Mouse (Mus musculus) heart, postnatal 14 days (tissue): ENCODE data around the gene Ubtf. TPM values are rescaled to one million over a fixed set of nuclear protein-coding genes. Genes with fewer than 3 reads are reported as not detected.

Experiments
- DNase-seq, 2 experiments: peaks; one replicate each; pipeline ENCODE4 v3.0.0; 2021 to 2022
- intact Hi-C: fragments of 180-260 bp; cut with DNase I; formaldehyde crosslinking; loops from one replicate; pipeline ENCODE4 v1.15.1; 2025
- total RNA-seq, 2 experiments: library from RNA; stranded (reverse); gene quantifications; 2 replicates each; pipeline ENCODE4 v1.2.3; 2021

Ubtf gene
- total RNA-seq, 2 experiments from 2014 or later: 60.1 to 69.7 TPM

DNA sequence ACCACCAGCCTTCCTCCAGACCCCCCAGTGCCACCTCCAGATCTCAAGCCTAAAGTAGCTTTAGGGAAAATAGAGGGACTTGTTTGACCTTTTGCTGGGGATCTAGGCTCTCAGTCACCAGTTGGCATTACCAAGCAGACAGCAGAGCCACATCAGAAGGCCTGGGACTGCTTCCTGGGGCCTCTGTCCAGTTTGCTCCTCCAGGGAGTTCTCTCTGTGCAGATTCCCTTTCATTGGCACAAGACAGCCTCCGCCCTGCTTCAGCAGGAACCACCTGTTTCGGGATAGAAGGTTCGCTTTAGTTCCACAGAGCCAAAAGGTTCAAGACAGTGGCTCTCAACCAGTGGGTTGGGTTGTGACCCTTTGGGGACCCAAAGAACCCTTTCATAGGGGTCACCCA, 39.9 kb downstream of the Ubtf start:
- intact Hi-C loops: no loop called here
- no peak for DNase-seq

DNA sequence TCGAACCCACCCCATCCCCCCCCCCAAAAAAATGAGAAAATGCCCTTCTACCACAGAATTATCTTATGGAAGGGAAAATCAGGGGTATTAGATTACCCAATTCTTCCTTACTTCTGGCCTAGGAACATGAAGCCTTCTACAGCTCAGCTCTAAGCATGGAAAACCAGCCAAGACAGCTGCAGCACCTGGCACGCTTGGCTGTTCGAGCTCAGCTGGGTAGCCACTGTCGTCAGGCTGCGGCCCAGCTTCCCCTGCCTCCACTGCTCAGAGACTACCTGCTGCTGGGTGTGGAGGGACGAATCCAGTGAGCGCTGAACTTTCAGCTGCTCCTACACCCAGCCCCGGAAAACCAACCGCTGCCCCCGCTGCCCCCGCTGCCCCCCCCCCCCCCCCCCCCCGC, 41.8 kb downstream of the Ubtf start:
- no peak for DNase-seq
- intact Hi-C loops: no loop called here

DNA sequence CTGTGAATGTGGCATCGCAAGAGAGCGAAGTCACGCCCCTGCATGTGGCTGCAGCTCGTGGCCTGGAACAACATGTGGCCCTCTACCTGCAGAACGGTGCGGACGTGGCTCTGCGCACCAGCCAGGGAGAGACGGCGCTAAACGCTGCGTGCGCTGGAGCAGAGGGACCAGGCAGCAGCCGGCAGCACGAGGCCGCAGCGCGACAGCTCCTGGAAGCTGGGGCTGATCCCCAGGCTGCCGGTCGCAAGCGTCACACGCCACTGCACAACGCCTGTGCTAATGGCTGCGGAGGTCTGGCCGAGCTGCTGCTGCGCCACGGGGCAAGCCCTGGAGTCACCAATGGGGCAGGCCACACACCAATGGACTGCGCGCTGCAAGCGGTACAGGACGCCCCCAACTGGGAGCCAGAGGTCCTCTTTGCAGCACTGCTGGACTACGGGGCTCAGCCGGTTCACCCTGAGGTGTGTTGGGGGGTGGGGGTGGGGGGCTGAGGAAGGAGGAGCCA, 43.1 kb downstream of the Ubtf start:
- intact Hi-C loops: no loop called here
- DNase-seq: peak; percentile 26 to 44

DNA sequence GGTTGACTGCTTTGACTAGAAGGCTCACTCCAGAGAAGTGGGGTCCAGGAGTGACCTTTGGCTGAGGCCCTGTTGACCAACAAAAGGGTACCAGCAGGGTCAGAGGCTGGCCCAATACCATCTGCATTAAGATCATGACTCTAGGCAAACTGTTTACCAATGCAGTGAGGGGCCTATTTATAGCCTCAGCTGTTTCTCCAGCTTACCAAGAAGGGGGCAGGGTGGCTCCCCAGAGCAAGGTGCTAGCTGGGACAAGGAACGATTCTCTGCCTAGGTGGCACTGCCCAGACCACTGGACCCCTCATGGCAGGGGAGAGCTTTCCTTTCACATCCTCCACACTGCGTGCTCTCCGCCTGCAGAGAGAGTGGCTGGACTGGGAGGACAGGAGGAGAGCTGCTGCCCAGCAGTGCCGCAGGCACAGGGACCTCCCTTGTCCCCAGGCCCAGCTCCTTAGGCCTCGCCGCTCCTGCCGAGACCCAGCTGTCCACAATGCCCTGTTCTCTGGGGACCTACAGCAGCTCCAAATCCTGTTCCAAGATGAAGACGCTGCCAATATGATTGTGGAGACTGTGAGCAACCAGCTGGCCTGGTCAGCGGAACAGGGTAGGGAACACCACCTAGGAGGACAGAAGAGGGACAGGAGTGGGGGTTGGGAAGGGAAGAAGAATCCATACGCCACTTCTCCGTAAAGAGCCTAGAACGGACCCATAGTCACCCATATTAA, 50.9 kb downstream of the Ubtf start, which contains the start of gene Asb16:
Gene Asb16, plus strand, starts transcription at position 224 of the 725 bp plus-strand sequence.
- intact Hi-C loops: loop anchor here (1.0 kb wide), 1 partner anchor 20 kb away; the partner anchor contains the start of gene BC030867
- no peak for DNase-seq

DNA sequence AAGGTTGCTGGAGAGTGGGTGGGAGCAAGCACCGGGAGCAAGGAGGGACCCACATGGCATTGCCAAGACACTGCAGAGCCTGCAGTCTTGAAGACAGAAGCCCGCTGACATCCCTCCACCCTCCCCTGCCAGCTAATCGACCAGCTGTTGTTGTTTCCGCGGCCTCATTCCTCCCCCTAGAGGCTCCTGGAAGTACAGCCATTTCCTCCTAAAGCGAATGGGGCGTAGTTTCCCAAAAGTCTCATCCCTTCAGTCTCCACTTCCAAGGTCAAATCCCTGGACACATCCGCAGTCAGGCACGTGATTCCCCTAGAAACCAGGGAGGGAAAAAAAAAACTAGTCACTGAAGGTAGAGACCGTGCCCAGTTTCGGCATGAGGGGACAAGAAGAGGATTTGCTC, 52.1 kb downstream of the Ubtf start:
- DNase-seq: peak; percentile 74 to 81
- intact Hi-C loops: loop anchor here (2.0 kb wide), 2 partner anchors 111 to 165 kb away; partner anchors contain the start of gene Tmem101

DNA sequence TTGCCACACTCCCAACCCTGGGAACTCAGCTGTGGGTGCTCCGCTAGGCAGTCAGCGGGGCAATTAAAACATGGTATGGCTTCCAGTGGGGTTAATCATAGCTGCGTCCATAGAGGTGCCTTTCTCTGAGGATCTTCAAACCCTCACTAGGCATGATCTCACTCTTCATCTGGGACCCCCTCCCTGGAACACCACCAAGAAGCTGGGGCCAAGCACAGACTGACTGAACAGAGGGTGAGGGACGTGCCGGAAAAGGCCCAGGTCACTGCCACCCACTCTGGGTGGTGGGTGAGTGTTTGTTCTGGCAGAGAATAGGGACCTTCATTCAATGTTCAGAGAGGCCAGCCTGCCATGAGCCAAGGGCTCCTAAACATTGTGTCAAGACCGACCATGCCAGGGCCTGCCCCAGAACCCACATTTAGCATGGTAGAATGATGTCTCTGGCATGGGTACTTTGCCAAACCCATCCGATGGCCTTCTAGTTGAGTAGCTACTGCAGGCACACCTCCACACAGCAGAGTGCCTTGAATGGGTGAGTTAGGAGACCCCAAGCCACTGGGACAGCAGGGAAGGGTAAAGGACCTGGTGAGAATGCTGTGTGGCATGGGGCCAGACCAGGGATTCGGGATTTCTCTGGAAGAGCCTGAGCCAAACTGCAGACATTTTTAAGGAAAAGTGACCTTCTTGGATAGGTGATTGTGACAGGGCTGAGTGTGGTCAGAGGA, 52.7 kb downstream of the Ubtf start:
- DNase-seq: no peak
- intact Hi-C loops: loop anchor here (2.0 kb wide), 2 partner anchors 110 to 164 kb away; partner anchors contain the start of gene Tmem101

DNA sequence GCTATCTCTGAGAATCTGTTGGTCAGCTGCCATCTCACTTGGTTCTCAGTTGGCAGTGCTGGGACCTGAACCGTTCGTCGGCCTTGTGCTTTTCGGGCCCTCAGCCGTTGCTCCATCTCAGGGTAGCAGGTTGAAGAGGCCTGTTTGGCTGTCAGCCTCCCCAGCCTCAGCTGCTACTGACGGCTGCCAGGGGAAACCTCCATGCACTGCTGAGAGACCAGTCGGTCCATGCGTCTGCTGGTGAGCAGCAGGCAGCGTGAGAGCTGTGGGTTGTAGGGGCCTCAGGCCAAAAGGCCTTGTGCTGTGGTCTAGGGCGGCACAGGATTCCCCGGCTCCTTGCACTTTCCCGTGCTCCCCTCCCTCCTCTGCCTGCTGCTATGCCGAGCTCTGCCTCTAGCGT, 53.7 kb downstream of the Ubtf start:
- intact Hi-C loops: loop anchor here (2.0 kb wide), 3 partner anchors 17 to 163 kb away; partner anchors contain the start of genes BC030867 and Tmem101
- no peak for DNase-seq

DNA sequence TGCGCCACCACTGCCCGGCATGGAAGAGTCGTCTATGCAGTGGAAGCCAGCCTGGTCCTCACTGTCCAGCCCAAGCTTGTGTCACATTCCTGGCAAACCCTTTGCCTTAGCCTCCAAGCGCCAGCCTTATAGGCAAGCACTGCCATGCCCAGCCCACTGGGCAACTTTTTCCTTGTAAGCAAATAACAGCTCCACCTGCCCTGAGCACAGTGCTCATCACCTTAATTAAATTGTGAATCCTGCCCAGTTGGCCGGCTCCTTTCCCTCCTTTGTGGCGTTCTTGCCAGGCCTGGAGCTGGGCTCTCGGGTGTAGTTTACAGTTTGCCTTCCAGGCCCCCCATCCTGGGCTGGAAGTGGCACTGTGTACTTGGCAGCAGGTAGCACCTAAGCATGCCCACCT, 56.3 kb downstream of the Ubtf start:
- no peak for DNase-seq
- intact Hi-C loops: no loop called here

DNA sequence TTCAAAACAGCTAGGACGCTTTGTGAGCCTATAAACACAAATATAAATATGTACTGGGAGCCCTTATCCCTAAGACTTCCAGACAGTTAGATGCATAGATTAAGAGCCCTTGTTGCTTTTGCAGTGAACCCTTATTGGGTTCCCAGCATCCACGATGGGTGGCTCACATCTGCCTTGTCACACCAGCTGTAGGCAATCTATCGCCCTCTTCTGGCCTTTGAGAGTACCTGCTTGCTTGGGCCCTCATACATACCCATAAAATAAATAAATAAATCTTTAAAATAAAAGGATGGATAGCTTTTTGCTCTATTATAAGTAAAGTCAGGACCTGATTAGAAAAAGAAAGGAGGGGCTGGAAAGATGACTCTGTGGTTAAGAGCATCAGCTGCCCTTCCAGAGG, 61.0 kb downstream of the Ubtf start:
- no peak for DNase-seq
- intact Hi-C loops: no loop called here

DNA sequence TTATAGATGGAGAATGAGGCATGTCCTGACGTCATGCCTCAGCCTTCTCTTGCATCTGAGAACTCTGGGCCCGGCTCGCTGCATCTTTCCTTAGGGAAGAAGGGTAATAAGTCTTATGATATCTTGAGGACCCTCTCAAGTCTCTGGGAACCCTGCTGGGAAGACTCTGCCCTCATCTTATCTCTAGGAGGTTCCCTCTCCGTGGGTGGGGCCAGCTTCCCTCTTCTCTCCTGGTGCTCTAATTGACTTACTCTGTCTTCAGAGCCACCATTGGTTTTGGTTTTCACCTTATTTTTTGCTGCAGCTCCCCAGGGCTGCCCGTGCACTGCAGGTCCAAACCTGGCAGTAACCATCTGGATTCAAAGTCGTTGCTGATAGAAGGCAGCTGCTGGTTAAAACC, 61.4 kb downstream of the Ubtf start:
- no peak for DNase-seq
- intact Hi-C loops: no loop called here

DNA sequence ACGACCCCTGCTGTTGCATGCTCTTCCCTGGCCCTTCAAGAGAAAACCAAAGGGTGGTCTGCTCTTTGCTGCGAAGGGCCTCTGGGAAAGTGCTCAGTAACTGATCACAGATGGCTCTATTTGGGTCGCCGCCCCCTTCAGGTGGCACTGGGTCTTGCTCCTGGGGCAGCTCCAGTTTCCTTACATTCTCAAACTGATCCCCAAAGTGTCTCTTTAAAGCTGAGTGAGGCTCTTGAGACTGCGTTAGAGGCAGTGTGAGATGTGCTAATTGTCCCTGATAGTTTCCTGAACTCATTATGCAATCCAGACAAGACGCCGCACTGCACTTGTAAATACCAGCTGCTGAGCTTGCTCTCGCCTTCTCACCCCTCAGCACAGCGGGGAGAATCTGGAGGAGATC, 62.0 kb downstream of the Ubtf start:
- no peak for DNase-seq
- intact Hi-C loops: no loop called here

Other genes with a start within 250 kb of the Ubtf start
- gene Mpp2, start 231.2 kb downstream of the Ubtf start, total RNA-seq: 1 to 10 TPM; 2.7 to 3.8 TPM
- not detected for gene Ppy, start 218.4 kb downstream of the Ubtf start, total RNA-seq
- not detected for gene Pyy, start 211.9 kb downstream of the Ubtf start, total RNA-seq
- not detected for gene Nags, start 174.2 kb downstream of the Ubtf start, total RNA-seq
- 10 to 100 TPM; 14.5 TPM for gene Tmem101, start 163.3 kb downstream of the Ubtf start, total RNA-seq
- 10 to 100 TPM; 44.4 to 47.6 TPM for gene Lsm12, start 134.4 kb downstream of the Ubtf start, total RNA-seq
- gene G6pc3, start 130.1 kb downstream of the Ubtf start, total RNA-seq: 10 to 100 TPM; 35.0 to 35.7 TPM
- 100 to 1,000 TPM; 122 to 138 TPM for gene Hdac5, start 89.6 kb downstream of the Ubtf start, total RNA-seq
- gene BC030867, start 70.9 kb downstream of the Ubtf start, total RNA-seq: under 1 TPM; 0.74 to 0.83 TPM
- gene Asb16, start 51.0 kb downstream of the Ubtf start, total RNA-seq: under 1 TPM; 0.61 to 0.62 TPM
- gene Tmub2, start 34.8 kb downstream of the Ubtf start, total RNA-seq: 10 to 100 TPM; 26.6 TPM
- 10 to 100 TPM; 26.5 to 29.5 TPM for gene Atxn7l3, start 23.1 kb downstream of the Ubtf start, total RNA-seq
- gene Slc4a1, start 46.5 kb upstream of the Ubtf start, total RNA-seq: 10 to 100 TPM; 22.7 to 23.0 TPM
- gene Rundc3a, start 73.7 kb upstream of the Ubtf start, total RNA-seq: under 1 TPM in 1 of 2 experiments, not detected in 1; 0.29 TPM
- 100 to 1,000 TPM; 163 to 176 TPM for gene Slc25a39, start 88.2 kb upstream of the Ubtf start, total RNA-seq
- 100 to 1,000 TPM; 130 to 136 TPM for gene Grn, start 110.6 kb upstream of the Ubtf start, total RNA-seq
- gene Fam171a2, start 127.9 kb upstream of the Ubtf start, total RNA-seq: 10 to 100 TPM; 10.5 to 11.4 TPM
- 1 to 10 TPM; 3.1 to 3.3 TPM for gene Itga2b, start 150.4 kb upstream of the Ubtf start, total RNA-seq
- gene Gpatch8, start 236.7 kb upstream of the Ubtf start, total RNA-seq: 10 to 100 TPM; 24.7 to 25.7 TPM